In the genomic region with DNA sequence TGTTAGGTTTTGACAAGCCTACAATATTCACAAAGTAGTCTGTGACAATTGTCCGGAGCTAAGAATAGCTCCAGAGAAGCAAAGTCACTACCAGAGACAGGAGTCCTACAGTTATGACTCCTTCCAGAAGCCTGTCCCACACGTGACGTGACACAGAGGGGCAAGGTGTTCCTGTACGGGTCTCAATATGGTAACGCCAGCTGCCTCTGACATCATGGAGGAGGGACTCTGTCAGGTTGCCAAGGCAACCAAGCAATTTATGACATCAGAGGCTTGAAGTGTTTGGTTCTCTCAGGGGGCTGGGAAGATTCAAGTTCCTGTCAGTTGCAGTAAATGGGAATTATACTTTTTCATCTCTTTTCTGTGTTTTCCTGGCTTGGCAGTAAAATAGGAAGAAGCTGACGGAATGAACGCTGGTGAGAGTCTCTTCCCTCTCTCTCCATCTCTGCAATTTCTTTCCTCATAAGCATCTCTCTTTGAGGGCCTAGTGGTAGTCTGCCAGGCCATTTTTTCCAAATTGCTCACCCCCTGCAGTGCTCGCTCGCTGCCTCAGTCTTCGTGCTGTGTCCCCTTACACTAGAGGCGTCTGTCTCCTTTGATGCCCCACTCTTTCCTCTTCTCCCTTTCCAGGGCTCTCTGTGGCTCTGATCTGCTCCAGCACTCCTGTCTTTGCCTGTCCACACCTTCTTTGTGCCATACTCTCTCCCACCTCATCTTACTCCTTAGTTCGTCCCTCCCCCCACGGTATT, we compare ENCODE assay signal across 9 mouse cellular contexts. TPM values are rescaled to one million over a fixed set of nuclear protein-coding genes. Genes with fewer than 3 reads are reported as not detected.
DNase-seq lines count a peak whose midpoint lies in the region; ATAC-seq and TF ChIP-seq lines count a peak whose summit lies in the region.
"Had no signal": no experiment of that assay in that cellular context is flagged by ENCODE, and none has a peak within 500 bp of the region (broad histone marks: within the 10 kb centered on the region; RNA-seq: fewer than 3 reads in every experiment).

No protein-coding gene starts in this region.

- no peaks in the 10 kb centered on the region for H3K27me3 ChIP-seq in lung, embryonic 15.5 days
- no peaks in the 10 kb centered on the region for H3K27me3 ChIP-seq in forebrain, embryonic 15.5 days
- no peaks in the 10 kb centered on the region for H3K27me3 ChIP-seq in neural tube, embryonic 13.5 days

- H3K9me3 ChIP-seq in lung, embryonic 15.5 days: no peaks in the 10 kb centered on the region
- H3K9me3 ChIP-seq in forebrain, embryonic 15.5 days: no peaks in the 10 kb centered on the region
- no peaks in the 10 kb centered on the region for H3K9me3 ChIP-seq in neural tube, embryonic 13.5 days

- no peaks in the 10 kb centered on the region for H3K36me3 ChIP-seq in lung, embryonic 15.5 days
- H3K36me3 ChIP-seq in forebrain, embryonic 15.5 days: no peaks in the 10 kb centered on the region
- H3K36me3 ChIP-seq in neural tube, embryonic 13.5 days: 0 out of 2 replicates have a peak, but pooled peaks cover 4% of the 10 kb centered on the region

- 56% methylated on average over 13 of the region's 13 CpGs for WGBS in lung, embryonic 15.5 days
- WGBS in forebrain, embryonic 15.5 days: 44% methylated on average over 13 of the region's 13 CpGs
- WGBS in neural tube, embryonic 13.5 days: 29% methylated on average over 13 of the region's 13 CpGs

- H3K4me3 ChIP-seq in gastrocnemius, adult 2 months: no peak overlapping the region
- no peak overlapping the region for H3K4me3 ChIP-seq in lung, embryonic 15.5 days
- peak overlapping the region; percentile 88 for H3K4me3 ChIP-seq in forebrain, embryonic 15.5 days
- peak overlapping the region; percentile 79 for H3K4me3 ChIP-seq in neural tube, embryonic 13.5 days

- H3K27ac ChIP-seq in gastrocnemius, adult 2 months: no peak overlapping the region
- H3K27ac ChIP-seq in lung, embryonic 15.5 days: no peak overlapping the region; the same call in 1 of the 2 replicates
- H3K27ac ChIP-seq in forebrain, embryonic 15.5 days (replicated peaks): peak overlapping the region; percentile 97
- peak overlapping the region; percentile 98 for H3K27ac ChIP-seq in neural tube, embryonic 13.5 days (replicated peaks)
- H3K27ac ChIP-seq: liver, embryonic 14.5 days had no signal

- H3K9ac ChIP-seq in lung, embryonic 15.5 days: no peak overlapping the region
- H3K9ac ChIP-seq in forebrain, embryonic 15.5 days (replicated peaks): peak overlapping the region; percentile 97
- peak overlapping the region; percentile 99 for H3K9ac ChIP-seq in neural tube, embryonic 13.5 days
- H3K9ac ChIP-seq: liver, embryonic 14.5 days had no signal

- peaks cover 13% of the 10 kb centered on the region for H3K4me1 ChIP-seq in lung, embryonic 15.5 days
- peaks cover 79% of the 10 kb centered on the region for H3K4me1 ChIP-seq in forebrain, embryonic 15.5 days
- H3K4me1 ChIP-seq in neural tube, embryonic 13.5 days (replicated peaks): peaks cover 78% of the 10 kb centered on the region

- ATAC-seq in lung, embryonic 15.5 days (ENCODE audit: borderline replicate concordance, extremely low read depth, low FRiP score, low TSS enrichment): no peak
- no peak for ATAC-seq in forebrain, embryonic 15.5 days (replicated peaks)
- no peak for ATAC-seq in neural tube, embryonic 13.5 days (ENCODE audit: low read depth)

- 0 out of 2 replicates have a peak overlapping the region, but pooled peaks have one; percentile 3 for H3K4me2 ChIP-seq in lung, embryonic 15.5 days
- H3K4me2 ChIP-seq in forebrain, embryonic 15.5 days (replicated peaks): peak overlapping the region; percentile 90
- H3K4me2 ChIP-seq in neural tube, embryonic 13.5 days: peak overlapping the region; percentile 90

- intact Hi-C loops in gastrocnemius, adult 2 months (cut with DNase I): no loop called here

- DNase-seq in gastrocnemius, adult 2 months: peak; percentile 15
- DNase-seq in gastrocnemius, adult 8-10 months (ENCODE audit: low spot score in 2 of 2): no peak
- DNase-seq in lung, adult 18-20 months: no peak
- no peak for DNase-seq in adipocyte (ENCODE audit: low spot score)
- DNase-seq in layer of hippocampus, postnatal 25 days (ENCODE audit: extremely low spot score in 1 of 2, low spot score in 1 of 2): no peak

- TF ChIP-seq CTCF in gastrocnemius, adult 2 months (IDR thresholded peaks at IDR 0.05): no peak

RNA-seq across cellular contexts. Expression of gene Zfhx2, which starts 2.8 kb away (rescaled TPM):
- 1 to 10 TPM; 5.1 to 6.0 TPM for total RNA-seq in gastrocnemius, adult 2 months (2021)
- 1 to 10 TPM; 4.9 to 6.2 (median 5.6) TPM for total RNA-seq in gastrocnemius, adult 8-10 months (2022)
- 4.2 and 4.3 TPM in 2 replicates for polyA plus RNA-seq in lung, embryonic 15.5 days (2015; fragmentation: Nextera tagmentation; extraction: Ambion mirVana)
- polyA plus RNA-seq in forebrain, embryonic 15.5 days (2015; fragmentation: Nextera tagmentation; extraction: Ambion mirVana): 27.4 and 30.6 TPM in 2 replicates
- 30.4 and 33.6 TPM in 2 replicates for polyA plus RNA-seq in neural tube, embryonic 13.5 days (2015; fragmentation: Nextera tagmentation; extraction: Ambion mirVana)
- total RNA-seq in layer of hippocampus, postnatal 25 days (2021): 10 to 100 TPM; 37.8 to 63.0 TPM

RNA-seq across cellular contexts. Expression of gene Thtpa, which starts 5.2 kb away (rescaled TPM):
- 10 to 100 TPM; 12.6 to 14.3 TPM for total RNA-seq in gastrocnemius, adult 2 months (2021)
- total RNA-seq in gastrocnemius, adult 8-10 months (2022): 10 to 100 TPM; 13.4 to 15.6 (median 14.9) TPM
- 22.0 and 22.9 TPM in 2 replicates for polyA plus RNA-seq in lung, embryonic 15.5 days (2015; fragmentation: Nextera tagmentation; extraction: Ambion mirVana)
- 52.2 and 52.3 TPM in 2 replicates for polyA plus RNA-seq in forebrain, embryonic 15.5 days (2015; fragmentation: Nextera tagmentation; extraction: Ambion mirVana)
- polyA plus RNA-seq in neural tube, embryonic 13.5 days (2015; fragmentation: Nextera tagmentation; extraction: Ambion mirVana): 29.4 and 29.8 TPM in 2 replicates
- 10 to 100 TPM; 21.9 to 22.9 TPM for total RNA-seq in layer of hippocampus, postnatal 25 days (2021)

RNA-seq across cellular contexts. Expression of gene Ap1g2, which starts 17.0 kb away (rescaled TPM):
- total RNA-seq in gastrocnemius, adult 2 months (2021): 1 to 10 TPM; 5.3 to 6.0 TPM
- total RNA-seq in gastrocnemius, adult 8-10 months (2022): 1 to 10 TPM; 2.2 to 3.9 (median 3.6) TPM
- polyA plus RNA-seq in lung, embryonic 15.5 days (2015; fragmentation: Nextera tagmentation; extraction: Ambion mirVana): 17.2 and 18.9 TPM in 2 replicates
- 11.4 and 13.0 TPM in 2 replicates for polyA plus RNA-seq in forebrain, embryonic 15.5 days (2015; fragmentation: Nextera tagmentation; extraction: Ambion mirVana)
- 5.2 and 8.3 TPM in 2 replicates for polyA plus RNA-seq in neural tube, embryonic 13.5 days (2015; fragmentation: Nextera tagmentation; extraction: Ambion mirVana)
- 10 to 100 TPM; 15.7 to 19.4 TPM for total RNA-seq in layer of hippocampus, postnatal 25 days (2021)

RNA-seq across cellular contexts. Expression of gene Jph4, which starts 27.4 kb away (rescaled TPM):
- under 1 TPM in 1 of 2 experiments, not detected in 1; 0.08 TPM for total RNA-seq in gastrocnemius, adult 2 months (2021)
- under 1 TPM in 2 of 4 experiments, not detected in 2; 0.08 to 0.19 TPM for total RNA-seq in gastrocnemius, adult 8-10 months (2022)
- 0.33 and 0.37 TPM in 2 replicates for polyA plus RNA-seq in lung, embryonic 15.5 days (2015; fragmentation: Nextera tagmentation; extraction: Ambion mirVana)
- polyA plus RNA-seq in forebrain, embryonic 15.5 days (2015; fragmentation: Nextera tagmentation; extraction: Ambion mirVana): 37.4 and 38.3 TPM in 2 replicates
- polyA plus RNA-seq in neural tube, embryonic 13.5 days (2015; fragmentation: Nextera tagmentation; extraction: Ambion mirVana): 21.1 and 21.4 TPM in 2 replicates
- total RNA-seq in layer of hippocampus, postnatal 25 days (2021): 100 to 1,000 TPM; 422 to 463 TPM

Comparison
In these comparisons a context has a peak if more than half of its experiments do, and no peak if none do; other contexts are left out.
1. H3K27ac ChIP-seq: peak in forebrain, embryonic 15.5 days (single experiment) and neural tube, embryonic 13.5 days (single experiment); none in gastrocnemius, adult 2 months (single experiment) and lung, embryonic 15.5 days (single experiment).
2. H3K4me3 ChIP-seq: peak in forebrain, embryonic 15.5 days (single experiment) and neural tube, embryonic 13.5 days (single experiment); none in gastrocnemius, adult 2 months (single experiment) and lung, embryonic 15.5 days (single experiment).
3. H3K4me2 ChIP-seq: peak in every context shown above with its lines; median percentile 90 in forebrain, embryonic 15.5 days; 90 in neural tube, embryonic 13.5 days; 3 in lung, embryonic 15.5 days.
4. RNA of gene Zfhx2, which starts 2.8 kb away (total RNA-seq): 37.8 to 63.0 TPM in layer of hippocampus, postnatal 25 days; 4.9 to 6.2 TPM in gastrocnemius, adult 8-10 months and 5.1 to 6.0 TPM in gastrocnemius, adult 2 months; every median in the first group is over 4 times any median in the second.